Mouse (Mus musculus) lung, adult 2 months (tissue): Measurements from ENCODE around the gene Tnnc1. TPM values are rescaled to one million over a fixed set of nuclear protein-coding genes. Genes with fewer than 3 reads are reported as not detected.

Experiments
- DNase-seq: peaks from one replicate; pipeline ENCODE4 v3.0.0; 2022
- H3K4me1 ChIP-seq: fragments of 200-500 bp; 2 replicates; pipeline ENCODE4 v1.6.1; 2011; ENCODE audit warnings: low read length; ENCODE audit not compliant: control insufficient read depth, insufficient read depth
- H3K4me3 ChIP-seq: fragments of 200-500 bp; replicated peaks from 2 replicates; pipeline ENCODE3; 2011; ENCODE audit warnings: low read depth, mild to moderate bottlenecking, control low read depth, low read length; ENCODE audit errors: extremely low read depth
- CTCF ChIP-seq: fragments of 200-500 bp; IDR thresholded peaks from 2 replicates; pipeline ENCODE4 v1.5.1; 2011; ENCODE audit warnings: mild to moderate bottlenecking, low read length, control low read depth; ENCODE audit not compliant: insufficient read depth
- POLR2A ChIP-seq: fragments of 200-500 bp; IDR thresholded peaks from 2 replicates; pipeline ENCODE4 v1.6.1; 2011; ENCODE audit warnings: low read depth, mild to moderate bottlenecking, control low read depth, low read length, borderline replicate concordance; ENCODE audit errors: extremely low read depth
- WGBS: fragments of 180-500 bp; shearing (Covaris S2); methylation state at CpG from one replicate; pipeline ENCODE4 v1.1.7; 2018; 5-methylcytosine and 5-hydroxymethylcytosine counted together
- polyA plus RNA-seq: library from polyadenylated mRNA; depleted of rRNA; stranded (reverse); fragments of >200 nt; gene quantifications from 2 replicates; pipeline ENCODE4 v1.2.3, GENCODE M21; 2012

Tnnc1 gene
- polyA plus RNA-seq, 1 experiment, result 32.2 TPM

- Histone ChIP-seq H3K4me1 (peaks cover 9% of the 10 kb centered on the region), H3K4me3 (no peak overlapping the region)
- no peak for TF ChIP-seq POLR2A
- TF ChIP-seq CTCF, result no peak
- no peak for DNase-seq
- WGBS, result 48% methylated on average over 2 of the region's 2 CpGs
Measured at GRCm38 (mm10) chr14:31182786-31183290, 25.3 kb upstream of the Tnnc1 start.

- DNase-seq, result no peak
- Histone ChIP-seq H3K4me3 (no peak overlapping the region), H3K4me1 (peaks cover 9% of the 10 kb centered on the region)
- WGBS, result 54% methylated on average over 5 of the region's 5 CpGs
- TF ChIP-seq CTCF (no peak), POLR2A (no peak)
Measured at GRCm38 (mm10) chr14:31183541-31183940, 24.6 kb upstream of the Tnnc1 start.

- peaks cover 12% of the 10 kb centered on the region for H3K4me1 ChIP-seq
- no peak for TF ChIP-seq POLR2A
- TF ChIP-seq CTCF, result no peak
- H3K4me3 ChIP-seq, result no peak overlapping the region
- 80% methylated on average over 12 of the region's 12 CpGs for WGBS
- DNase-seq, result no peak
Measured at GRCm38 (mm10) chr14:31184195-31184594, 23.9 kb upstream of the Tnnc1 start.

GRCm38 (mm10) chr14:31186656-31187055, 21.5 kb upstream of the Tnnc1 start:
- TF ChIP-seq POLR2A (no peak), CTCF (no peak)
- Histone ChIP-seq H3K4me1 (peaks cover 12% of the 10 kb centered on the region), H3K4me3 (no peak overlapping the region)
- DNase-seq, result peak; percentile 60
- WGBS, result 35% methylated on average over 4 of the region's 4 CpGs

GRCm38 (mm10) chr14:31188771-31189181, 19.3 kb upstream of the Tnnc1 start:
- TF ChIP-seq CTCF (no peak), POLR2A (no peak)
- H3K4me3 ChIP-seq, result no peak overlapping the region
- 46% methylated on average over 6 of the region's 6 CpGs for WGBS
- peaks cover 3% of the 10 kb centered on the region for H3K4me1 ChIP-seq
- DNase-seq, result no peak

GRCm38 (mm10) chr14:31189348-31189747, 18.8 kb upstream of the Tnnc1 start:
- WGBS, result 88% methylated on average over 3 of the region's 3 CpGs
- DNase-seq, result no peak
- Histone ChIP-seq H3K4me1 (peaks cover 6% of the 10 kb centered on the region), H3K4me3 (no peak overlapping the region)
- TF ChIP-seq CTCF (no peak), POLR2A (no peak)

- TF ChIP-seq POLR2A (no peak), CTCF (no peak)
- 39% methylated on average over 2 of the region's 2 CpGs for WGBS
- H3K4me3 ChIP-seq, result no peak overlapping the region
- peaks cover 17% of the 10 kb centered on the region for H3K4me1 ChIP-seq
- DNase-seq, result peak; percentile 30
Measured at GRCm38 (mm10) chr14:31191936-31192335, 16.2 kb upstream of the Tnnc1 start.

- H3K4me3 ChIP-seq, result no peak overlapping the region
- peaks cover 20% of the 10 kb centered on the region for H3K4me1 ChIP-seq
- TF ChIP-seq POLR2A (no peak), CTCF (no peak)
- 37% methylated on average over 7 of the region's 7 CpGs for WGBS
- no peak for DNase-seq
Measured at GRCm38 (mm10) chr14:31193791-31194190, 14.3 kb upstream of the Tnnc1 start.

- Histone ChIP-seq H3K4me1 (peaks cover 20% of the 10 kb centered on the region), H3K4me3 (no peak overlapping the region)
- TF ChIP-seq CTCF (no peak), POLR2A (no peak)
- WGBS, result 46% methylated on average over 2 of the region's 2 CpGs
- no peak for DNase-seq
Measured at GRCm38 (mm10) chr14:31194441-31194840, 13.7 kb upstream of the Tnnc1 start.

GRCm38 (mm10) chr14:31194891-31195513, 13.1 kb upstream of the Tnnc1 start:
- Histone ChIP-seq H3K4me3 (peak overlapping the region; percentile 20), H3K4me1 (peaks cover 20% of the 10 kb centered on the region)
- WGBS, result 30% methylated on average over 14 of the region's 14 CpGs
- DNase-seq, result peak; percentile 54
- no peak for TF ChIP-seq POLR2A
- no peak for TF ChIP-seq CTCF
